Mouse (Mus musculus): ENCODE measurements around the gene Ghr.

The Ghr gene

GRCm38 (mm10) chr15:3582807-3583636, at the start of gene Ghr:
TSS of gene Ghr (minus strand) at chr15:3583492.
- in situ Hi-C loops (cut with MboI, MseI) = no loop called here

GRCm38 (mm10) chr15:3622746-3623145, 39.5 kb upstream of the Ghr start:
- in situ Hi-C loops (cut with MboI, MseI) = no loop called here

GRCm38 (mm10) chr15:3620368-3620767, 37.1 kb upstream of the Ghr start:
- in situ Hi-C loops (cut with MboI, MseI) = no loop called here

DNA sequence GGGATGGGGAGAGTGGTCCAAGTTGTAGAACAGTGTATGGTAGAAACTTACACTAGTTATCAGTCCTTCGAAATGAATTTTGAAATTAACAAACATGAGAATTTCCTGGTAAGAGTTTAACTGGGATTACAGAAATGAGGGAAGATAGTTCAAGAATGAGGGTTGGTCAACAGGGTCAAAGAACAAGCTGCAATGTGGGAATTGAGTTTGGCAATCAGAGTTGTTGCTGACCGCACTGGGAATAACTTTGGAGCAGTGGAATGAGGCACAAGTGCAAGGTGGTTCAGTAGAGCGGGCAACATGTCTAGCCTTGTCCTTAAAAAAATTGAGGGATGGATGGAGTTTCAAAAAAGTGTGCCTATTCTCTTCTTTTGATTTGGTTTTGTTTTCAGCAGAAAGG, 35.0 kb upstream of the Ghr start:
- in situ Hi-C loops (cut with MboI, MseI) = no loop called here

DNA sequence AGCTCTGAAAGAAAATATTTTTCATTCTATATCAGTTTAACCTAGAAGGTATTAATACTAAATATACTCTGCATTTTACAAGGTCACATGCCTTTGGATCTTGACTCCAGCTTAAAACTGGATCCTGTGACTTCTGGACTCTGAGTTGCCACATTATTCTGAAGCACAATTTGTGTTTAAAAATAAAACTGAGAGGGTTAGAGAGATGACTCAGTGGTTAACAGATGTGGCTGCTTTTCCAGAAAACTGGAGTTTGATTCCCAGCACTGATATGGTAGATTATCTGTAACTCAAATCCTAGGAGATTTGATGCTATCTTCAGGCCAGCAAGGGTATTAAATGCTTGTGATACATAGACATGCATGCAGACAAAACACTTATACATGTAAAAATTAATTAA, 28.7 kb upstream of the Ghr start:
- in situ Hi-C loops (cut with MboI, MseI) = no loop called here

DNA sequence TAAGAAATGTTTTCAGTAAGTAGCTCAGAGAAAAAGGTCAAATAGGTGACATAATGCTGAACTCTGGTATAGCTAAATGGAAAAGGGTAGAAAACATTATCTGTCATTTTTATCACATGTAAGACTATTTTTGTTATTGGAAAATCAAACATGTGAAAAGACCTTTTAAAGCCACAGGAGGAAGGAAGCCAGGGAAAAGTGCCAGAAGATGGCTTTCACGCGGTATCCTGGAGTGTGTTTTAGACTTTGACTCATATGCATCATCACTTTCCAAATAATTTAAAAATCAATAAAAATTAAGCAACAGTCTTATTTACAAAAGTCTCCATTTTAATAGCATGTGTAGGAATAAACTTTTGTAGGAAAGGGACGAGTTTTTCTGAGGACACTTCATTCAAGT, 24.7 kb upstream of the Ghr start:
- in situ Hi-C loops (cut with MboI, MseI) = no loop called here

DNA sequence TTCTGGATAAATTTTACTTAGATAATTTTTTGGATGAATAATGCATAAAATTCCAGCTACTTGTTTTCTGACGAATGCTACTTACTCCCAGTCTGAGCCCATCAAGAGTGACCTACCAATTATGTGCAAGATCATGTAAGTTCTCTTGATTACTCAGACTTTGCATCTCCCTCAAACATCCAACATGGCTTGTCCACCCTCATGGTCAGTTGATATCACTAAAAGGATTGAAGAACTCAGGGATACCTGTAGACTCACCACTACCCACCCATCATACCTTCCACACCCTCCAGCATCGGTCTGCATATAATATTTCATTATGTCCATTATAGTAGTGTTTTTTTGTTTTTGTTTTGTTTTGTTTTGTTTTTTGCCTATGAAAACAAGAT, 18.8 kb upstream of the Ghr start:
- in situ Hi-C loops (cut with MboI, MseI) = no loop called here

- in situ Hi-C loops (cut with MboI, MseI) = no loop called here
Observed at GRCm38 (mm10) chr15:3601422-3602097, 18.3 kb upstream of the Ghr start.

- in situ Hi-C loops (cut with MboI, MseI) = no loop called here
Observed at GRCm38 (mm10) chr15:3587879-3588278, 4.6 kb upstream of the Ghr start.

DNA sequence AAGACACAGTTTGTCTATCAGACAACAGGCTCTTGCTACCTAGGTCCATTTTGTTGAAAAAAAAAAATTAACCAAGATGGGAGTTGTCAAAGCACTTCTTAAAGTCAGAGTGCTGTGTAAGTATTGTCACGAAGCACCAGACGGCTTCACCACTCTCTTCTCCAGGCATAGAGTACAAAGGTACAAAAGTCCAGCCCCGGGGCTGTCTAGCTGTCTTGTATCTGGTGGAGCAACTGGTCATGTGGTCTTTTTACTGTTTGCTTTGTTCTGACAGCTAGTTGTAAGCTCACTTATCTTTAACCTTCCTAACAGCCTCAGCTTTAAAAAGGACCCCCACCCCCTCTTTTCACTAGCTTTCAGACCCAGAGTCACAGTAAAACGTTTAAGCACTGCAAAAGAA, 1.1 kb upstream of the Ghr start:
- in situ Hi-C loops (cut with MboI, MseI) = no loop called here

- in situ Hi-C loops (cut with MboI, MseI) = no loop called here
Observed at GRCm38 (mm10) chr15:3581861-3582806, 1.2 kb downstream of the Ghr start.

- in situ Hi-C loops (cut with MboI, MseI) = no loop called here
Observed at GRCm38 (mm10) chr15:3581337-3581736, 2.0 kb downstream of the Ghr start.

DNA sequence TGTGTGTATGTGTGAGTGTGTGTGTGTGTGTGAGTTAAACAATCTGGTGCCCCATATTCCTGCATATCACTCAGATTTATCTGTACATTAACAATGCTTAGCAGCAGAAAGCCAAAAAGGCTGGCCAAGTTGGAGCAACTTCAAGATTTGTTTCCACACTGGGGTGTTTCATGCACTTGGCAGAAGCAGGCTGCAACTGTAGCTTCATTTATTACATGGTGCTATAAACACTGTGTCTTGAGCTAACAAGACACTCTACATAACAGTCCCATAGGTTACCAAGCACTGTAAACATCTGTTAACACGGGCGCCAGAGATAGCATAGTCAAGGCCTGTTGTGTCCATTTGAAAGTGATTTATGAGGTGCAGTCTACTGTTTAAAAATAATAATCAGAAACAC, 3.1 kb downstream of the Ghr start:
- in situ Hi-C loops (cut with MboI, MseI) = no loop called here

DNA sequence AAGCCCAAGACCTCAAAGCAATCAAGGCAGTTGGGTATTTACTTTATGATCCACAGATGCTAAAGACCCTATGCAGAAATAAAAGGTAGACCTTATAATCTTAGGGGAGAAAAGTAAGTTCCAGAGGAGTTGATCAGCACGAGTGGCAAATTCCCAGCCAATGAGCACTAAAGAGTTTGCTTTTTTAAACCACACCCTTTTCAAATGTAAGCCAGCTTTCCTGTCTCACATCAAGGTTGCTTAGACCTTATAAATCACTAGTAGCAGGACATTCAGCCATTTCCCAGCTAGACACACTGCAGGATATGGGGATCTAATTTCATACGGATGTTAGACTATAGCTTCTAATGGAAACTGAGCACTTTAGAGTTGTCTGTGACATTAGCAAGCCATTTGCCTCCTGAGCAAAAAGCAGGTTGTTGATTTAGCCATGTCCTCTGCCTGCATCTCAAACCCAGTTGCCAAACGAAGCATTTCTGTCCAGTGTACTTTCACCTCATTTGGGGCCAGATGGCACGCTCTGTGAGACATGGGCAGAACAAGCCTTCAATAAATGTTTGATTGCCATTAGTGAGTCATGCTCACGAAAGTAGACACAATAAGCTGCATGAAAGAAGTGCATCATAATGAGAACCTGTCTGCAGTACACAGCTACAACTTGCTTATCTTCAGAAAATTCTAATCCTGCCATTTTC, 4.9 kb downstream of the Ghr start:
- in situ Hi-C loops (cut with MboI, MseI) = no loop called here

GRCm38 (mm10) chr15:3569178-3569903, 14.0 kb downstream of the Ghr start:
- in situ Hi-C loops (cut with MboI, MseI) = no loop called here

DNA sequence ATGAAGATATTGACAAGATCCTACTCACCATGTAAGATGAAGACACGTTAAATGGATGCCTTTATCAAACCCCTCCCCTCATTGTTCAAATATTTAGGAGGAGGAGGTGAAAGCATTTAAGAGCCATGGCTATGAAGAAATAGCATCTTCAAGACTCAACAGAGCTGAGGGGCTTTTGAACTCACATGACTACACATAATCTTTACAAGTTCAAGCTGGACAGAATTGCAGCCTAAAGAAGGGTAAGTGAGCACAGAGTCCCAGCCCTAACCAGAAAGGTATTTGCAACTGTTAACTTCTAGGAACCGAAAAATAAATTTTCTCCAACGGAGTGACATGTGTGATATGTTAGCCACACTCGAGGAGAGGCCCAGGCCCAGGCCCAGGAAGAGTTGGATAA, 18.7 kb downstream of the Ghr start:
- in situ Hi-C loops (cut with MboI, MseI) = no loop called here

- in situ Hi-C loops (cut with MboI, MseI) = no loop called here
Observed at GRCm38 (mm10) chr15:3563929-3564516, 19.3 kb downstream of the Ghr start.

GRCm38 (mm10) chr15:3563473-3563872, 19.8 kb downstream of the Ghr start:
- in situ Hi-C loops (cut with MboI, MseI) = no loop called here

DNA sequence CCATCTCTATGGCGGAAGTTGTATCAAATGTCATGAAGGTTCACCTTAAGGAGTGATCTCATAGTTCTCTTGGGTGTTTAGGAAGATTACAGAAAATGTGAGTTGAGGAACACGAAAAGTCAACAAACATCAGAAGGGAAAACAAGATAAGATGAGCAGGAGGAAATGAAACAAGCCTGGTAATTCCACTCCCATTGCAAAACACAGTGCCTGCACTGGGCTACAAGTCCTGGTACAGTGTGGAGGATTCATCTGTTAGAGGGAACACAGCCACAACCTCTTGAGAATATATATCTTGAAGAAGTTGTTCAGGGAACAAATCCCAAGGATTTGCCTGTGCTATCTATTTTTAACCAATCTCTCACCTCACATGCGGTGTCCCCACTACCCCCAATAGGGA, 24.8 kb downstream of the Ghr start:
- in situ Hi-C loops (cut with MboI, MseI) = no loop called here

- in situ Hi-C loops (cut with MboI, MseI) = no loop called here
Observed at GRCm38 (mm10) chr15:3544289-3544688, 39.0 kb downstream of the Ghr start.
